Mouse (Mus musculus) heart, postnatal 25 days (tissue): ENCODE results near the gene Btg2. TPM values are rescaled to one million over a fixed set of nuclear protein-coding genes. Genes with fewer than 3 reads are reported as not detected.

ENCODE experiments used
- DNase-seq: peaks from one replicate; pipeline ENCODE4 v3.0.0; 2022; ENCODE audit warnings: low spot score
- intact Hi-C: fragments of 180-260 bp; cut with DNase I; formaldehyde crosslinking; loops from one replicate; pipeline ENCODE4 v1.15.1; 2025
- total RNA-seq, 2 experiments: library from RNA; stranded (reverse); gene quantifications; 2 replicates each; pipeline ENCODE4 v1.2.3; 2021

The Btg2 gene
- total RNA-seq, 2 experiments from 2014 or later: 25.7 to 29.2 TPM

- peak; percentile 35 for DNase-seq
- intact Hi-C loops: loop anchor here (2.0 kb wide), 1 partner anchor 13 kb away; no protein-coding TSS in a partner anchor
Observed at GRCm38 (mm10) chr1:134063773-134064125, 15.2 kb downstream of the Btg2 start.

GRCm38 (mm10) chr1:134063086-134063772, 15.7 kb downstream of the Btg2 start:
- peak; percentile 55 for DNase-seq
- intact Hi-C loops: loop anchor here (2.0 kb wide), 1 partner anchor 14 kb away; no protein-coding TSS in a partner anchor

GRCm38 (mm10) chr1:134062411-134063085, 16.4 kb downstream of the Btg2 start:
- no peak for DNase-seq
- intact Hi-C loops: loop anchor here (2.0 kb wide), 1 partner anchor 14 kb away; no protein-coding TSS in a partner anchor

- DNase-seq: no peak
- intact Hi-C loops: loop anchor here (2.0 kb wide), 1 partner anchor 15 kb away; no protein-coding TSS in a partner anchor
Observed at GRCm38 (mm10) chr1:134061915-134062314, 17.0 kb downstream of the Btg2 start.

- DNase-seq: peak; percentile 90
- intact Hi-C loops: no loop called here
Observed at GRCm38 (mm10) chr1:134060849-134061569, 17.9 kb downstream of the Btg2 start.

- no peak for DNase-seq
- intact Hi-C loops: loop anchor here (5.0 to 10.0 kb wide), 2 partner anchors 185 to 272 kb away; partner anchors contain the start of gene Ppfia4
Observed at GRCm38 (mm10) chr1:134059739-134060695, 18.9 kb downstream of the Btg2 start.

- intact Hi-C loops: loop anchor here (5.0 to 10.0 kb wide), 2 partner anchors 186 to 273 kb away; partner anchors contain the start of gene Ppfia4
Observed at GRCm38 (mm10) chr1:134058870-134059269, 20.1 kb downstream of the Btg2 start.

GRCm38 (mm10) chr1:134057736-134058135, 21.2 kb downstream of the Btg2 start:
- intact Hi-C loops: loop anchor here (5.0 to 10.0 kb wide), 2 partner anchors 187 to 275 kb away; partner anchors contain the start of gene Ppfia4
- no peak for DNase-seq

More at GRCm38 (mm10) chr1:134058870-134059269, 20.1 kb downstream of the Btg2 start:
- no peak for DNase-seq

GRCm38 (mm10) chr1:134056285-134056684, 22.6 kb downstream of the Btg2 start:
- intact Hi-C loops: loop anchor here (5.0 to 10.0 kb wide), 2 partner anchors 189 to 276 kb away; partner anchors contain the start of gene Ppfia4
- no peak for DNase-seq

- no peak for DNase-seq
- intact Hi-C loops: loop anchor here (5.0 to 10.0 kb wide), 2 partner anchors 189 to 277 kb away; partner anchors contain the start of gene Ppfia4
Observed at GRCm38 (mm10) chr1:134055666-134056245, 23.2 kb downstream of the Btg2 start.

- DNase-seq: no peak
- intact Hi-C loops: loop anchor here (5.0 to 10.0 kb wide), 2 partner anchors 190 to 277 kb away; partner anchors contain the start of gene Ppfia4
Observed at GRCm38 (mm10) chr1:134055058-134055457, 23.9 kb downstream of the Btg2 start.

- intact Hi-C loops: loop anchor here (1.0 to 10.0 kb wide), 2 partner anchors 54 to 192 kb away; no protein-coding TSS in a partner anchor
- DNase-seq: peak; percentile 63
Observed at GRCm38 (mm10) chr1:134053207-134053606, 25.7 kb downstream of the Btg2 start.

GRCm38 (mm10) chr1:134049542-134049941, 29.4 kb downstream of the Btg2 start:
- intact Hi-C loops: no loop called here
- DNase-seq: no peak

GRCm38 (mm10) chr1:134048759-134049158, 30.2 kb downstream of the Btg2 start:
- peak; percentile 14 for DNase-seq
- intact Hi-C loops: no loop called here

- DNase-seq: no peak
- intact Hi-C loops: loop anchor here (2.0 kb wide), 1 partner anchor 311 kb away; no protein-coding TSS in a partner anchor
Observed at GRCm38 (mm10) chr1:134047431-134047830, 31.5 kb downstream of the Btg2 start.

- no peak for DNase-seq
- intact Hi-C loops: loop anchor here (1.0 to 2.0 kb wide), 2 partner anchors 135 to 310 kb away; no protein-coding TSS in a partner anchor
Observed at GRCm38 (mm10) chr1:134046387-134046786, 32.5 kb downstream of the Btg2 start.

GRCm38 (mm10) chr1:134045971-134046370, 32.9 kb downstream of the Btg2 start:
- intact Hi-C loops: loop anchor here (1.0 to 2.0 kb wide), 3 partner anchors 85 to 309 kb away; no protein-coding TSS in a partner anchor
- peak; percentile 51 for DNase-seq

GRCm38 (mm10) chr1:134044805-134045204, 34.1 kb downstream of the Btg2 start:
- no peak for DNase-seq
- intact Hi-C loops: loop anchor here (1.0 kb wide), 1 partner anchor 84 kb away; no protein-coding TSS in a partner anchor
